Comparison of ENCODE assay signal across 32 mouse cellular contexts in genomic region chr2:25213266-25213865, GRCm38 (mm10). TPM values are rescaled to one million over a fixed set of nuclear protein-coding genes. Genes with fewer than 3 reads are reported as not detected.
A peak's percentile ranks its signal among the peaks of the same experiment; 100 is the strongest.
DNase-seq lines count a peak whose midpoint lies in the region; ATAC-seq and TF ChIP-seq lines count a peak whose summit lies in the region.
"Had no signal": no experiment of that assay in that cellular context is flagged by ENCODE, and none has a peak within 500 bp of the region (broad histone marks: within the 10 kb centered on the region; RNA-seq: fewer than 3 reads in every experiment).

No protein-coding gene starts in this region.

- ATAC-seq in kidney, embryonic 14.5 days (ENCODE audit: low FRiP score, low TSS enrichment): no peak
- ATAC-seq: forebrain, embryonic 15.5 days; hindbrain, embryonic 16.5 days; intestine, embryonic 15.5 days had no signal

- 57% methylated on average over 23 of the region's 23 CpGs for WGBS in heart, embryonic 10.5 days
- 62% methylated on average over 23 of the region's 23 CpGs for WGBS in kidney, embryonic 14.5 days

- no peak overlapping the region for H3K4me2 ChIP-seq in kidney, embryonic 14.5 days (replicated peaks; ENCODE audit: low read depth, low read length)
- H3K4me2 ChIP-seq: embryonic facial prominence, embryonic 12.5 days; embryonic facial prominence, embryonic 15.5 days; forebrain, embryonic 12.5 days; forebrain, embryonic 15.5 days; heart, embryonic 11.5 days; hindbrain, embryonic 13.5 days; intestine, embryonic 15.5 days had no signal

- DNase-seq in heart, embryonic 10.5 days (ENCODE audit: low spot score): no peak
- no peak for DNase-seq in heart, postnatal 4 days
- DNase-seq in testis, postnatal 10 days (ENCODE audit: low spot score): no peak
- DNase-seq in ZHBTc4 (ENCODE audit: low read depth, low spot score): peak; percentile 44
- no peak for DNase-seq in lung, postnatal 14 days
- DNase-seq: adrenal gland, adult 2 months; adrenal gland, postnatal 14 days; cerebellum, adult 11 months; cerebellum, adult 2 months; cerebellum, adult 9-11 months; cerebellum, postnatal 25 days; gastrocnemius, postnatal 10 days; gastrocnemius, postnatal 36 days; heart, adult 18-20 months had no signal

- peak overlapping the region; percentile 10; the same call in 1 of the 2 replicates for H3K4me3 ChIP-seq in heart, embryonic 10.5 days
- peak overlapping the region; percentile 98 for H3K4me3 ChIP-seq in testis, adult 2 months (ENCODE audit: control insufficient read depth, low read depth, low read length)
- H3K4me3 ChIP-seq in ES-Bruce4 (ENCODE audit: low read depth, low read length): peak overlapping the region; percentile 73
- H3K4me3 ChIP-seq in kidney, embryonic 14.5 days (ENCODE audit: low read length): no peak overlapping the region
- H3K4me3 ChIP-seq: embryonic facial prominence, embryonic 12.5 days; embryonic facial prominence, embryonic 15.5 days; forebrain, embryonic 12.5 days; forebrain, embryonic 15.5 days; hindbrain, embryonic 10.5 days; hindbrain, embryonic 13.5 days; intestine, embryonic 15.5 days had no signal

- no peak overlapping the region for H3K27ac ChIP-seq in heart, embryonic 10.5 days
- H3K27ac ChIP-seq in testis, adult 2 months (ENCODE audit: control insufficient read depth, insufficient read depth, low read depth, low read length): peak overlapping the region; percentile 15
- H3K27ac ChIP-seq in ES-Bruce4 (ENCODE audit: insufficient read depth, low read length): no peak overlapping the region
- no peak overlapping the region for H3K27ac ChIP-seq in kidney, embryonic 14.5 days (ENCODE audit: low read depth, low read length)
- H3K27ac ChIP-seq: embryonic facial prominence, embryonic 12.5 days; embryonic facial prominence, embryonic 15.5 days; forebrain, embryonic 12.5 days; forebrain, embryonic 15.5 days; hindbrain, embryonic 10.5 days; hindbrain, embryonic 13.5 days; intestine, embryonic 15.5 days had no signal

- peaks cover 17% of the 10 kb centered on the region for H3K4me1 ChIP-seq in heart, embryonic 10.5 days
- H3K4me1 ChIP-seq in testis, adult 2 months (ENCODE audit: control insufficient read depth, insufficient read depth, low read length): peaks cover 2% of the 10 kb centered on the region
- no peaks in the 10 kb centered on the region for H3K4me1 ChIP-seq in ES-Bruce4 (ENCODE audit: control insufficient read depth, insufficient read depth, low read length)
- H3K4me1 ChIP-seq in kidney, embryonic 14.5 days (ENCODE audit: control insufficient read depth, insufficient read depth, low read length): peaks cover 15% of the 10 kb centered on the region

- no peak for TF ChIP-seq POLR2A in testis, adult 2 months (IDR thresholded peaks at IDR 0.05; ENCODE audit: control insufficient read depth, low read depth, low read length)
- peak; percentile 53 for TF ChIP-seq POLR2A in ES-Bruce4 (IDR thresholded peaks at IDR 0.05; ENCODE audit: insufficient read depth, low read length)

- peaks cover 34% of the 10 kb centered on the region for H3K27me3 ChIP-seq in heart, embryonic 10.5 days (ENCODE audit: insufficient read depth, poor library complexity, severe bottlenecking)
- no peaks in the 10 kb centered on the region for H3K27me3 ChIP-seq in testis, adult 2 months (ENCODE audit: control insufficient read depth, insufficient read depth, low read length)
- no peaks in the 10 kb centered on the region for H3K27me3 ChIP-seq in ES-Bruce4 (ENCODE audit: control insufficient read depth, insufficient read depth, low read length, poor library complexity, severe bottlenecking)
- H3K27me3 ChIP-seq in kidney, embryonic 14.5 days (ENCODE audit: control insufficient read depth, insufficient read depth, low read length): no peaks in the 10 kb centered on the region
- H3K27me3 ChIP-seq: embryonic facial prominence, embryonic 12.5 days; embryonic facial prominence, embryonic 15.5 days; forebrain, embryonic 15.5 days; intestine, embryonic 15.5 days had no signal

- no peak for TF ChIP-seq EP300 in ES-Bruce4 (IDR thresholded peaks at IDR 0.05; ENCODE audit: insufficient read depth, low read depth, low read length)

- H3K9ac ChIP-seq in ES-Bruce4 (ENCODE audit: low read depth, poor library complexity, severe bottlenecking): peak overlapping the region; percentile 46
- H3K9ac ChIP-seq in kidney, embryonic 14.5 days (ENCODE audit: low read depth, low read length): no peak overlapping the region
- H3K9ac ChIP-seq: embryonic facial prominence, embryonic 12.5 days; embryonic facial prominence, embryonic 15.5 days; forebrain, embryonic 12.5 days; forebrain, embryonic 15.5 days; hindbrain, embryonic 13.5 days; intestine, embryonic 15.5 days had no signal

- peaks cover 8% of the 10 kb centered on the region for H3K36me3 ChIP-seq in heart, embryonic 10.5 days
- H3K36me3 ChIP-seq in testis, adult 2 months (ENCODE audit: control insufficient read depth, insufficient read depth, low read length): no peaks in the 10 kb centered on the region
- H3K36me3 ChIP-seq in ES-Bruce4 (ENCODE audit: control insufficient read depth, insufficient read depth, low read length, poor library complexity, severe bottlenecking): no peaks in the 10 kb centered on the region
- peaks cover 7% of the 10 kb centered on the region; the same call in 1 of the 2 replicates for H3K36me3 ChIP-seq in kidney, embryonic 14.5 days (ENCODE audit: control insufficient read depth, insufficient read depth, low read length)
- H3K36me3 ChIP-seq: embryonic facial prominence, embryonic 12.5 days; forebrain, embryonic 15.5 days; intestine, embryonic 15.5 days had no signal

- no peak for TF ChIP-seq CTCF in testis, adult 2 months (IDR thresholded peaks at IDR 0.05; ENCODE audit: control insufficient read depth, insufficient read depth, insufficient replicate concordance, low read depth, low read length)
- no peak for TF ChIP-seq CTCF in ES-Bruce4 (IDR thresholded peaks at IDR 0.05; ENCODE audit: low read depth, low read length)

- H3K9me3 ChIP-seq in heart, embryonic 10.5 days: no peaks in the 10 kb centered on the region
- no peaks in the 10 kb centered on the region for H3K9me3 ChIP-seq in ES-Bruce4 (replicated peaks; ENCODE audit: control insufficient read depth, insufficient read depth, low read length, poor library complexity, severe bottlenecking)
- no peaks in the 10 kb centered on the region for H3K9me3 ChIP-seq in kidney, embryonic 14.5 days (ENCODE audit: control insufficient read depth, low read length)
- H3K9me3 ChIP-seq: embryonic facial prominence, embryonic 12.5 days; embryonic facial prominence, embryonic 15.5 days; forebrain, embryonic 12.5 days; forebrain, embryonic 15.5 days; hindbrain, embryonic 10.5 days; hindbrain, embryonic 13.5 days; intestine, embryonic 15.5 days had no signal

RNA-seq across cellular contexts. Expression of gene Stpg3, which starts 1.1 kb away (rescaled TPM):
- polyA plus RNA-seq in heart, embryonic 10.5 days (2016; fragmentation: Nextera tagmentation; extraction: Ambion mirVana): 0.10 TPM in 1 of 2 replicates, not detected in the other
- total RNA-seq in heart, postnatal 4 days (2021): not detected
- polyA plus RNA-seq in testis, adult 2 months (2012; rRNA removed): 244 and 247 TPM in 2 replicates
- polyA plus RNA-seq in ES-Bruce4 (2011; ENCODE audit: insufficient read depth, insufficient read length, low read depth, missing spikeins): not detected in 2 replicates
- 0.49 and 0.54 TPM in 2 replicates for polyA plus RNA-seq in kidney, embryonic 14.5 days (2014; fragmentation: Nextera tagmentation; extraction: Ambion mirVana)
- total RNA-seq: adrenal gland, adult 2 months; adrenal gland, postnatal 14 days; adrenal gland, postnatal 4 days; common myeloid progenitor, adult 5-6 weeks; gastrocnemius, adult 18-20 months; gastrocnemius, postnatal 10 days; gastrocnemius, postnatal 36 days; heart, adult 18-20 months; heart, postnatal 25 days had no signal
- polyA plus RNA-seq: adrenal gland, adult 2 months; cerebellum, adult 2 months; embryonic facial prominence, embryonic 12.5 days; embryonic facial prominence, embryonic 15.5 days; forebrain, embryonic 12.5 days; forebrain, embryonic 15.5 days; heart, embryonic 11.5 days; heart, embryonic 14.5 days; heart, postnatal 0 days; hindbrain, embryonic 10.5 days; hindbrain, embryonic 13.5 days; hindbrain, embryonic 16.5 days; intestine, embryonic 15.5 days had no signal

RNA-seq across cellular contexts. Expression of gene Nelfb, which starts 2.1 kb away (rescaled TPM):
- 90.9 and 99.8 TPM in 2 replicates for polyA plus RNA-seq in heart, embryonic 10.5 days (2016; fragmentation: Nextera tagmentation; extraction: Ambion mirVana)
- 10 to 100 TPM; 43.4 to 44.5 TPM for total RNA-seq in heart, postnatal 4 days (2021)
- 20.7 and 24.9 TPM in 2 replicates for polyA plus RNA-seq in testis, adult 2 months (2012; rRNA removed)
- 36.1 and 41.0 TPM in 2 replicates for polyA plus RNA-seq in ES-Bruce4 (2011; ENCODE audit: insufficient read depth, insufficient read length, low read depth, missing spikeins)
- 72.7 and 101 TPM in 2 replicates for polyA plus RNA-seq in kidney, embryonic 14.5 days (2014; fragmentation: Nextera tagmentation; extraction: Ambion mirVana)

RNA-seq across cellular contexts. Expression of gene Fam166a, which starts 5.2 kb away (rescaled TPM):
- 0.92 TPM in 1 of 2 replicates, not detected in the other for polyA plus RNA-seq in heart, embryonic 10.5 days (2016; fragmentation: Nextera tagmentation; extraction: Ambion mirVana)
- total RNA-seq in heart, postnatal 4 days (2021): not detected
- 552 and 576 TPM in 2 replicates for polyA plus RNA-seq in testis, adult 2 months (2012; rRNA removed)
- polyA plus RNA-seq in ES-Bruce4 (2011; ENCODE audit: insufficient read depth, insufficient read length, low read depth, missing spikeins): 1.8 TPM in 1 of 2 replicates, not detected in the other
- 0.55 TPM in 1 of 2 replicates, not detected in the other for polyA plus RNA-seq in kidney, embryonic 14.5 days (2014; fragmentation: Nextera tagmentation; extraction: Ambion mirVana)
- total RNA-seq: adrenal gland, adult 2 months; adrenal gland, postnatal 14 days; common myeloid progenitor, adult 5-6 weeks; gastrocnemius, adult 18-20 months; gastrocnemius, postnatal 10 days; gastrocnemius, postnatal 36 days; heart, adult 18-20 months; heart, postnatal 25 days had no signal
- polyA plus RNA-seq: embryonic facial prominence, embryonic 12.5 days; forebrain, embryonic 15.5 days; heart, postnatal 0 days; hindbrain, embryonic 10.5 days; intestine, embryonic 15.5 days had no signal

RNA-seq across cellular contexts. Expression of gene Tubb4b, which starts 11.1 kb away (rescaled TPM):
- 544 and 610 TPM in 2 replicates for polyA plus RNA-seq in heart, embryonic 10.5 days (2016; fragmentation: Nextera tagmentation; extraction: Ambion mirVana)
- total RNA-seq in heart, postnatal 4 days (2021): 100 to 1,000 TPM; 415 to 442 TPM
- 2,564 and 2,638 TPM in 2 replicates for polyA plus RNA-seq in testis, adult 2 months (2012; rRNA removed)
- 605 and 629 TPM in 2 replicates for polyA plus RNA-seq in ES-Bruce4 (2011; ENCODE audit: insufficient read depth, insufficient read length, low read depth, missing spikeins)
- 532 and 565 TPM in 2 replicates for polyA plus RNA-seq in kidney, embryonic 14.5 days (2014; fragmentation: Nextera tagmentation; extraction: Ambion mirVana)

RNA-seq across cellular contexts. Expression of gene Tor4a, which starts 16.7 kb away (rescaled TPM):
- 7.7 and 8.4 TPM in 2 replicates for polyA plus RNA-seq in heart, embryonic 10.5 days (2016; fragmentation: Nextera tagmentation; extraction: Ambion mirVana)
- total RNA-seq in heart, postnatal 4 days (2021): 1 to 10 TPM; 4.4 to 5.8 TPM
- 0.98 and 1.3 TPM in 2 replicates for polyA plus RNA-seq in testis, adult 2 months (2012; rRNA removed)
- polyA plus RNA-seq in ES-Bruce4 (2011; ENCODE audit: insufficient read depth, insufficient read length, low read depth, missing spikeins): 4.5 and 6.9 TPM in 2 replicates
- 6.8 and 11.3 TPM in 2 replicates for polyA plus RNA-seq in kidney, embryonic 14.5 days (2014; fragmentation: Nextera tagmentation; extraction: Ambion mirVana)

Comparison
In these comparisons a context has a peak if more than half of its experiments do, and no peak if none do; other contexts are left out.
1. RNA of gene Stpg3, which starts 1.1 kb away (polyA plus RNA-seq): 244 to 247 TPM in testis, adult 2 months; 0.49 to 0.54 TPM in kidney, embryonic 14.5 days, not detected in ES-Bruce4 and 0.10 TPM in heart, embryonic 10.5 days; every median in the first group is over 100 times any median in the second.
2. RNA of gene Fam166a, which starts 5.2 kb away (polyA plus RNA-seq): 552 to 576 TPM in testis, adult 2 months; 1.8 TPM in ES-Bruce4, 0.92 TPM in heart, embryonic 10.5 days and 0.55 TPM in kidney, embryonic 14.5 days; every median in the first group is over 100 times any median in the second.